ENCODE assay signal across 8 mouse cellular contexts in genomic region chr2:165875406-165875955, GRCm38 (mm10). TPM values are rescaled to one million over a fixed set of nuclear protein-coding genes. Genes with fewer than 3 reads are reported as not detected.
DNase-seq lines count a peak whose midpoint lies in the region; ATAC-seq and TF ChIP-seq lines count a peak whose summit lies in the region.

No protein-coding gene starts in this region.

- peak overlapping the region; percentile 29 for H3K4me3 ChIP-seq in heart, adult 2 months
- no peak overlapping the region for H3K4me3 ChIP-seq in testis, adult 2 months (ENCODE audit: control insufficient read depth, low read depth, low read length)
- no peak overlapping the region for H3K4me3 ChIP-seq in liver, embryonic 11.5 days (ENCODE audit: low read depth, low read length)
- H3K4me3 ChIP-seq in stomach, postnatal 0 days (ENCODE audit: low read depth, low read length): no peak overlapping the region

- WGBS in heart, adult 2 months: 50% methylated on average over 13 of the region's 13 CpGs
- 50% methylated on average over 13 of the region's 13 CpGs for WGBS in liver, embryonic 11.5 days
- WGBS in stomach, postnatal 0 days: 32% methylated on average over 13 of the region's 13 CpGs

- TF ChIP-seq EP300 in heart, adult 2 months (IDR thresholded peaks at IDR 0.05; ENCODE audit: insufficient read depth, low read depth, low read length): no peak
- TF ChIP-seq EP300 in stomach, postnatal 0 days (optimal IDR thresholded peaks at IDR 0.05): no peak

- peak overlapping the region; percentile 6; the same call in 1 of the 2 replicates for H3K4me2 ChIP-seq in liver, embryonic 11.5 days
- H3K4me2 ChIP-seq in stomach, postnatal 0 days (replicated peaks; ENCODE audit: low read depth): peak overlapping the region; percentile 37

- no peaks in the 10 kb centered on the region for H3K27me3 ChIP-seq in heart, adult 2 months (ENCODE audit: control insufficient read depth, insufficient read depth, low read length)
- no peaks in the 10 kb centered on the region for H3K27me3 ChIP-seq in testis, adult 2 months (ENCODE audit: control insufficient read depth, insufficient read depth, low read length)
- no peaks in the 10 kb centered on the region for H3K27me3 ChIP-seq in liver, embryonic 11.5 days (replicated peaks; ENCODE audit: control insufficient read depth, insufficient read depth, low read length)
- no peaks in the 10 kb centered on the region for H3K27me3 ChIP-seq in stomach, postnatal 0 days (ENCODE audit: control insufficient read depth, insufficient read depth, low read length)

- TF ChIP-seq POLR2A in heart, adult 2 months (IDR thresholded peaks at IDR 0.05; ENCODE audit: insufficient read depth, low read depth, low read length): no peak
- TF ChIP-seq POLR2A in testis, adult 2 months (IDR thresholded peaks at IDR 0.05; ENCODE audit: control insufficient read depth, low read depth, low read length): no peak

- TF ChIP-seq CTCF in heart, adult 2 months (IDR thresholded peaks at IDR 0.05): no peak
- TF ChIP-seq CTCF in testis, adult 2 months (IDR thresholded peaks at IDR 0.05; ENCODE audit: control insufficient read depth, insufficient read depth, insufficient replicate concordance, low read depth, low read length): no peak
- TF ChIP-seq CTCF in stomach, postnatal 0 days (IDR thresholded peaks at IDR 0.05; ENCODE audit: low read depth): no peak

- no peak for DNase-seq in heart, adult 2 months
- DNase-seq in heart, adult 18-20 months: no peak
- DNase-seq in testis, postnatal 14 days (ENCODE audit: low spot score): no peak
- no peak for DNase-seq in liver, embryonic 11.5 days (ENCODE audit: low spot score)
- no peak for DNase-seq in stomach, postnatal 0 days (ENCODE audit: low spot score)
- DNase-seq in kidney, adult 9 months: no peak

- peak overlapping the region; percentile 39 for H3K9ac ChIP-seq in heart, adult 2 months (ENCODE audit: low read depth, low read length)
- H3K9ac ChIP-seq in liver, embryonic 11.5 days (ENCODE audit: low read depth, low read length): no peak overlapping the region; the same call in 1 of the 2 replicates
- H3K9ac ChIP-seq in stomach, postnatal 0 days (ENCODE audit: low read length): peak overlapping the region; percentile 43; the same call in 1 of the 2 replicates

- intact Hi-C loops in heart, adult 2 months (cut with DNase I): no loop called here

- peaks cover 38% of the 10 kb centered on the region for H3K36me3 ChIP-seq in heart, adult 2 months (ENCODE audit: control insufficient read depth, insufficient read depth, low read length)
- H3K36me3 ChIP-seq in testis, adult 2 months (ENCODE audit: control insufficient read depth, insufficient read depth, low read length): no peaks in the 10 kb centered on the region
- peaks cover 27% of the 10 kb centered on the region; the same call in 1 of the 2 replicates for H3K36me3 ChIP-seq in liver, embryonic 11.5 days (ENCODE audit: control insufficient read depth, insufficient read depth, low read length)
- no peaks in the 10 kb centered on the region; the same call in none of the 2 replicates for H3K36me3 ChIP-seq in stomach, postnatal 0 days (ENCODE audit: control insufficient read depth, insufficient read depth, low read length)

- peaks cover 53% of the 10 kb centered on the region for H3K4me1 ChIP-seq in heart, adult 2 months (ENCODE audit: control insufficient read depth, insufficient read depth, low read length)
- peaks cover 10% of the 10 kb centered on the region for H3K4me1 ChIP-seq in testis, adult 2 months (ENCODE audit: control insufficient read depth, insufficient read depth, low read length)
- H3K4me1 ChIP-seq in liver, embryonic 11.5 days (replicated peaks; ENCODE audit: control insufficient read depth, insufficient read depth, low read length): peaks cover 58% of the 10 kb centered on the region
- peaks cover 37% of the 10 kb centered on the region for H3K4me1 ChIP-seq in stomach, postnatal 0 days (replicated peaks; ENCODE audit: control insufficient read depth, insufficient read depth)

- H3K9me3 ChIP-seq in liver, embryonic 11.5 days (ENCODE audit: control insufficient read depth, low read length): no peaks in the 10 kb centered on the region
- no peaks in the 10 kb centered on the region for H3K9me3 ChIP-seq in stomach, postnatal 0 days (ENCODE audit: control insufficient read depth, low read length)

- peaks cover 4% of the 10 kb centered on the region; the same call in 1 of the 2 replicates for H3K79me2 ChIP-seq in heart, adult 2 months (replicated peaks; ENCODE audit: control insufficient read depth, insufficient read depth, low read length)

- ATAC-seq in liver, embryonic 11.5 days (replicated peaks; ENCODE audit: low FRiP score): no peak
- ATAC-seq in stomach, postnatal 0 days (ENCODE audit: low FRiP score, low TSS enrichment): 0 out of 2 replicates have a peak, but pooled peaks have one; percentile 2
- ATAC-seq in erythroid progenitor cell, adult 5-6 weeks (replicated peaks; ENCODE audit: low FRiP score, poor library complexity, severe bottlenecking): no peak

- peak overlapping the region; percentile 98 for H3K27ac ChIP-seq in heart, adult 2 months
- peak overlapping the region; percentile 88 for H3K27ac ChIP-seq in testis, adult 2 months (ENCODE audit: control insufficient read depth, insufficient read depth, low read depth, low read length)
- peak overlapping the region; percentile 63; the same call in 1 of the 2 replicates for H3K27ac ChIP-seq in liver, embryonic 11.5 days (ENCODE audit: low read depth, low read length)
- peak overlapping the region; percentile 94 for H3K27ac ChIP-seq in stomach, postnatal 0 days (replicated peaks)

RNA-seq across cellular contexts. Expression of gene Zmynd8, which starts 23.3 kb away (rescaled TPM):
- 10 to 100 TPM; 44.4 to 47.2 TPM for total RNA-seq in heart, adult 2 months (2021)
- 20.4 and 31.2 TPM in 2 replicates for polyA plus RNA-seq in heart, adult 2 months (2012; rRNA removed)
- 10 to 100 TPM; 41.2 to 44.8 TPM for total RNA-seq in heart, adult 18-20 months (2021)
- 3.0 and 4.2 TPM in 2 replicates for polyA plus RNA-seq in testis, adult 2 months (2012; rRNA removed)
- 49.1 and 55.8 TPM in 2 replicates for polyA plus RNA-seq in liver, embryonic 11.5 days (2014; fragmentation: Nextera tagmentation; extraction: Ambion mirVana)
- 24.3 and 29.7 TPM in 2 replicates for polyA plus RNA-seq in stomach, postnatal 0 days (2015; fragmentation: Nextera tagmentation; extraction: Ambion mirVana)
- 55.3 and 129 TPM in 2 replicates for total RNA-seq in erythroid progenitor cell, adult 5-6 weeks (2015; ENCODE audit: low replicate concordance)
- total RNA-seq in erythroid progenitor cell, adult 5-6 weeks (2017; ENCODE audit: low replicate concordance): 59.5 and 85.9 TPM in 2 replicates
